Mouse (Mus musculus) forebrain, embryonic 12.5 days (tissue): ENCODE results near the gene Hdx. TPM values are rescaled to one million over a fixed set of nuclear protein-coding genes. Genes with fewer than 3 reads are reported as not detected.

Experiments used
- polyA plus RNA-seq: library from polyadenylated mRNA; unstranded; fragments of >200 nt; fragmentation: Nextera tagmentation; extraction: Ambion mirVana; gene quantifications from 2 replicates; pipeline ENCODE4 v1.2.1, GENCODE M21; 2016

The Hdx gene
- polyA plus RNA-seq, 1 experiment from 2014 or later: 2.0 TPM

Other genes starting within 250 kb of the Hdx start
- 57.9 and 61.3 TPM in 2 replicates for gene Rps6ka6, start 159.1 kb downstream of the Hdx start, polyA plus RNA-seq
- 1.2 TPM in 2 replicates for gene Gm45194, start 194.3 kb upstream of the Hdx start, polyA plus RNA-seq